Mouse (Mus musculus): ENCODE results near the gene Olfr1085. TPM values are rescaled to one million over a fixed set of nuclear protein-coding genes. Genes with fewer than 3 reads are reported as not detected.
"Not testable (repeated sequence)": the region's sequence is repeated elsewhere in the genome, so short reads cannot be mapped to it uniquely, and the experiment has no call there.

The Olfr1085 gene
- polyA plus RNA-seq (2016; fragmentation: Nextera tagmentation; extraction: Ambion mirVana), result not detected in 2 replicates

DNA sequence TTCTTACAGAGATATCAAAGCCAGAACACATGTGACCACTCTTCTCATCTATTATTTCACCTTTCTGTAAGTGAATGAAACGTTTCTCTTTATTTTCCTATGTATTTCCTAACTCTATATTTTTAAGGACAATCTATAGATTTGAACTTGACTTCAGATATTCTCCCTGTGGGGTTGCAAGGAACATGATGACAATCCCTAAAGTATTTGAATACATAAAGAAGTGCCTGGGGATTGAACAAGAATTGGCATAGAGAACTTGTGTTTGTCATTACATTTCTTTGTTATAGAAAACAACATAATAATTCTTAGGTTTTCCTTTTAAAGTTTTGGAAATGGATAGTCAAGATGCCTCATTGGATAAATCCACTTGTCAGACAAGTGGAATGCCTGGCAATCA, at the start of gene Olfr1085:
Gene Olfr1085, minus strand, starts transcription at position 101 of the 400 bp plus-strand sequence.
- Histone ChIP-seq H3K27ac (ENCODE audit: poor library complexity, severe bottlenecking) (no peak within 1 kb of the TSS), H3K4me3 (no peak within 1 kb of the TSS), H3K27me3 (replicated peaks) (no peaks in the 10 kb centered on the region), H3K4me2 (no peak within 1 kb of the TSS), H3K36me3 (no peaks in the 10 kb centered on the region), H3K9me3 (replicated peaks) (no peaks in the 10 kb centered on the region), H3K9ac (no peak within 1 kb of the TSS), H3K4me1 (replicated peaks) (no peaks in the 10 kb centered on the region)
- WGBS, result 25% methylated on average over 1 of the region's 1 CpGs
- ATAC-seq (ENCODE audit: insufficient number of reproducible peaks, low FRiP score), result no peak

DNA sequence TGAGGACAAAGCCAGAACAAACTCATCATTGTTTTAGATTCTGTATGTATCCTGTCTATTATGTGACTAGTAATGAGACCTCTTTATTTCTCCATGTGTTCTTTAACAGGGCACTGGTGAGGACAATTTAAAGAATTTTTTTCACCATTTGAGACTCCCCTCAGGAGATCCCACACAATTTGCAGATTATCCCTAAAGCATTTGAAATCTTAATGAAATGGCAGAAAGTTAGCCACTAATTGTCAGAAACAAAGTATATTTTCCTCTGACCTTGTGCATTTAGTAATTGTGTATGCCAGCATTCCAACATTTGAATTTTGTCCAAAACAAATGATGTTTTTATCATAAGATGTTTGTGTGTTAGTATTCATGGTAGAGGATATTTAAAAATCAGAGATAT, 36.5 kb upstream of the Olfr1085 start, which contains the start of gene Olfr1087:
Gene Olfr1087, minus strand, starts transcription at position 101 of the 400 bp plus-strand sequence.
- Histone ChIP-seq H3K4me3 (no peak within 1 kb of the TSS), H3K36me3 (no peaks in the 10 kb centered on the region), H3K9ac (no peak within 1 kb of the TSS), H3K4me2 (no peak within 1 kb of the TSS), H3K27me3 (replicated peaks) (no peaks in the 10 kb centered on the region), H3K27ac (ENCODE audit: poor library complexity, severe bottlenecking) (no peak within 1 kb of the TSS), H3K4me1 (replicated peaks) (no peaks in the 10 kb centered on the region), H3K9me3 (replicated peaks) (no peaks in the 10 kb centered on the region)
- no peak for ATAC-seq (ENCODE audit: insufficient number of reproducible peaks, low FRiP score)

- H3K36me3 ChIP-seq, result no peaks in the 10 kb centered on the region
- no peak within 1 kb of the TSS for H3K4me3 ChIP-seq
- H3K4me1 ChIP-seq (replicated peaks), result no peaks in the 10 kb centered on the region
- WGBS, result 76% methylated on average over 2 of the region's 2 CpGs
- H3K9ac ChIP-seq, result no peak within 1 kb of the TSS
- H3K27me3 ChIP-seq (replicated peaks), result no peaks in the 10 kb centered on the region
- H3K4me2 ChIP-seq, result no peak within 1 kb of the TSS
- no peak within 1 kb of the TSS for H3K27ac ChIP-seq (ENCODE audit: poor library complexity, severe bottlenecking)
- H3K9me3 ChIP-seq (replicated peaks), result no peaks in the 10 kb centered on the region
- no peak for ATAC-seq (ENCODE audit: insufficient number of reproducible peaks, low FRiP score)
Observed at GRCm38 (mm10) chr2:86679992-86680391, 18.2 kb upstream of the Olfr1085 start, which contains the start of gene Olfr1086. Olfr1086 (minus strand) TSS chr2:86680092.

DNA sequence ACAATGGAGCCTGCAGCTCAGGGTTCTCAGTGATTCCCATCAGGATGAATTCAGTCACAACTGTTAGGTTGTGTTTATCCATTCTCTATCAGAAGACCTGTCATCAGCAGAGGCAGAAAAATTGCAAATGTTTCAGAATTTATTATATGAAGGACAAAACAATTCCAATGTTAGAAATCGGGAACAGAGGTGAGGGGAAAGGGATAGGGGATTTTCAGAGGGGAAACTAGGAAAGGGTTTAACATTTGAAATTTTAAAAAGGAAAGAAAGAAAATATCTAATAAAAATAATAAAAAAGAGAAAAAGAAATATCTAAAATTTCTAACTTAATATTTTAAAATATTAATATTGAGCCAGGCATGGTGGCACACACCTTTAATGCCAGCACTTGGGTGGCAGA, 22.2 kb downstream of the Olfr1085 start, which contains the start of gene Olfr1084:
Gene Olfr1084, minus strand, starts transcription at position 101 of the 400 bp plus-strand sequence.
- not testable (repeated sequence) for H3K9ac ChIP-seq; H3K4me3 ChIP-seq; H3K27me3 ChIP-seq (replicated peaks); H3K4me1 ChIP-seq (replicated peaks); H3K9me3 ChIP-seq (replicated peaks); H3K27ac ChIP-seq (ENCODE audit: poor library complexity, severe bottlenecking); ATAC-seq (ENCODE audit: insufficient number of reproducible peaks, low FRiP score); H3K36me3 ChIP-seq; H3K4me2 ChIP-seq
- WGBS, result 70% methylated on average over 1 of the region's 1 CpGs

Other genes starting within 250 kb of the Olfr1085 start
- not detected in 2 replicates for gene Olfr1061, start 248.0 kb downstream of the Olfr1085 start, polyA plus RNA-seq (2016; fragmentation: Nextera tagmentation; extraction: Ambion mirVana)
- gene Olfr1062, start 235.3 kb downstream of the Olfr1085 start, polyA plus RNA-seq (2016; fragmentation: Nextera tagmentation; extraction: Ambion mirVana), result not detected in 2 replicates
- gene Olfr1065, start 211.4 kb downstream of the Olfr1085 start, polyA plus RNA-seq (2016; fragmentation: Nextera tagmentation; extraction: Ambion mirVana), result not detected in 2 replicates
- gene Olfr1066, start 205.8 kb downstream of the Olfr1085 start, polyA plus RNA-seq (2016; fragmentation: Nextera tagmentation; extraction: Ambion mirVana), result not detected in 2 replicates
- not detected in 2 replicates for gene Olfr228, start 174.6 kb downstream of the Olfr1085 start, polyA plus RNA-seq (2016; fragmentation: Nextera tagmentation; extraction: Ambion mirVana)
- not detected in 2 replicates for gene Olfr1076, start 153.6 kb downstream of the Olfr1085 start, polyA plus RNA-seq (2016; fragmentation: Nextera tagmentation; extraction: Ambion mirVana)
- gene Olfr1079, start 119.5 kb downstream of the Olfr1085 start, polyA plus RNA-seq (2016; fragmentation: Nextera tagmentation; extraction: Ambion mirVana), result not detected in 2 replicates
- not detected in 2 replicates for gene Olfr1080, start 103.8 kb downstream of the Olfr1085 start, polyA plus RNA-seq (2016; fragmentation: Nextera tagmentation; extraction: Ambion mirVana)
- gene Olfr1082, start 63.1 kb downstream of the Olfr1085 start, polyA plus RNA-seq (2016; fragmentation: Nextera tagmentation; extraction: Ambion mirVana), result not detected in 2 replicates
- not detected in 2 replicates for gene Olfr1084, start 22.3 kb downstream of the Olfr1085 start, polyA plus RNA-seq (2016; fragmentation: Nextera tagmentation; extraction: Ambion mirVana)
- not detected in 2 replicates for gene Olfr1086, start 18.1 kb upstream of the Olfr1085 start, polyA plus RNA-seq (2016; fragmentation: Nextera tagmentation; extraction: Ambion mirVana)
- gene Olfr1087, start 36.4 kb upstream of the Olfr1085 start, polyA plus RNA-seq (2016; fragmentation: Nextera tagmentation; extraction: Ambion mirVana), result not detected in 2 replicates
- gene Olfr1089, start 71.7 kb upstream of the Olfr1085 start, polyA plus RNA-seq (2016; fragmentation: Nextera tagmentation; extraction: Ambion mirVana), result not detected in 2 replicates
- gene Olfr1090, start 97.0 kb upstream of the Olfr1085 start, polyA plus RNA-seq (2016; fragmentation: Nextera tagmentation; extraction: Ambion mirVana), result not detected in 2 replicates
- not detected in 2 replicates for gene Olfr1093, start 120.5 kb upstream of the Olfr1085 start, polyA plus RNA-seq (2016; fragmentation: Nextera tagmentation; extraction: Ambion mirVana)
- gene Olfr141, start 148.0 kb upstream of the Olfr1085 start, polyA plus RNA-seq (2016; fragmentation: Nextera tagmentation; extraction: Ambion mirVana), result not detected in 2 replicates
- not detected in 2 replicates for gene Olfr1094, start 162.6 kb upstream of the Olfr1085 start, polyA plus RNA-seq (2016; fragmentation: Nextera tagmentation; extraction: Ambion mirVana)
- gene Olfr1095, start 189.7 kb upstream of the Olfr1085 start, polyA plus RNA-seq (2016; fragmentation: Nextera tagmentation; extraction: Ambion mirVana), result not detected in 2 replicates
- gene Gm13723, start 212.8 kb upstream of the Olfr1085 start, polyA plus RNA-seq (2016; fragmentation: Nextera tagmentation; extraction: Ambion mirVana), result not detected in 2 replicates
- gene Olfr1097, start 230.2 kb upstream of the Olfr1085 start, polyA plus RNA-seq (2016; fragmentation: Nextera tagmentation; extraction: Ambion mirVana), result not detected in 2 replicates

All from heart, embryonic 12.5 days (tissue).